Mouse (Mus musculus) ES-Bruce4 (cell line): Measurements from ENCODE around the gene Pagr1b. TPM values are rescaled to one million over a fixed set of nuclear protein-coding genes. Genes with fewer than 3 reads are reported as not detected.

Experiments
- H3K27ac ChIP-seq: 2 replicates; pipeline ENCODE4 v1.5.1; 2012; ENCODE audit warnings: low read length, inconsistent platforms; ENCODE audit not compliant: insufficient read depth
- H3K27me3 ChIP-seq: 2 replicates; pipeline ENCODE4 v1.6.1; 2012; ENCODE audit warnings: mild to moderate bottlenecking, low read length, inconsistent platforms; ENCODE audit not compliant: control insufficient read depth, poor library complexity, insufficient read depth, severe bottlenecking
- H3K36me3 ChIP-seq: 2 replicates; pipeline ENCODE4 v1.6.1; 2012; ENCODE audit warnings: inconsistent platforms, mild to moderate bottlenecking, low read length, moderate library complexity; ENCODE audit not compliant: control insufficient read depth, poor library complexity, insufficient read depth, severe bottlenecking
- H3K4me1 ChIP-seq: one replicate; pipeline ENCODE4 v1.8.1; 2011; ENCODE audit warnings: low read length; ENCODE audit not compliant: control insufficient read depth, insufficient read depth
- H3K4me3 ChIP-seq: 2 replicates; pipeline ENCODE4 v1.5.1; 2011; ENCODE audit warnings: low read depth, mild to moderate bottlenecking, low read length
- H3K9ac ChIP-seq: 2 replicates; pipeline ENCODE4 v1.6.1; 2012; ENCODE audit warnings: low read depth, mild to moderate bottlenecking, inconsistent platforms; ENCODE audit not compliant: poor library complexity, severe bottlenecking
- H3K9me3 ChIP-seq: replicated peaks from 2 replicates; pipeline ENCODE4 v1.6.1; 2012; ENCODE audit warnings: mild to moderate bottlenecking, low read length, inconsistent platforms; ENCODE audit not compliant: control insufficient read depth, poor library complexity, insufficient read depth, severe bottlenecking
- CTCF ChIP-seq: IDR thresholded peaks from one replicate; pipeline ENCODE4 v1.8.1; 2011; ENCODE audit warnings: low read depth, low read length
- EP300 ChIP-seq: IDR thresholded peaks from 2 replicates; pipeline ENCODE4 v1.6.1; 2011; ENCODE audit warnings: low read depth, low read length; ENCODE audit not compliant: insufficient read depth
- POLR2A ChIP-seq: IDR thresholded peaks from one replicate; pipeline ENCODE4 v1.8.1; 2011; ENCODE audit warnings: low read length; ENCODE audit not compliant: insufficient read depth
- polyA plus RNA-seq: library from polyadenylated mRNA; stranded (reverse); fragments of >200 nt; gene quantifications from 2 replicates; pipeline ENCODE4 v1.2.4, GENCODE M21; 2011; ENCODE audit warnings: low read depth; ENCODE audit not compliant: missing spikeins, insufficient read depth, insufficient read length

The Pagr1b gene
- polyA plus RNA-seq, 1 experiment: 26.6 TPM

GRCm38 (mm10) chr7:126981601-126982000, 34.7 kb downstream of the Pagr1b start:
- H3K9ac ChIP-seq: no peak overlapping the region
- no peaks in the 10 kb centered on the region for H3K4me1 ChIP-seq
- no peak for TF ChIP-seq CTCF
- H3K4me3 ChIP-seq: no peak overlapping the region
- H3K27ac ChIP-seq: no peak overlapping the region
- H3K36me3 ChIP-seq: peaks cover 14% of the 10 kb centered on the region; the same call in 1 of the 2 replicates
- H3K27me3 ChIP-seq: no peaks in the 10 kb centered on the region
- H3K9me3 ChIP-seq: no peaks in the 10 kb centered on the region

GRCm38 (mm10) chr7:126978841-126979240, 37.4 kb downstream of the Pagr1b start:
- no peak overlapping the region for H3K9ac ChIP-seq
- TF ChIP-seq POLR2A (no peak), EP300 (no peak), CTCF (no peak)
- H3K27ac ChIP-seq: no peak overlapping the region
- H3K9me3 ChIP-seq: no peaks in the 10 kb centered on the region
- no peaks in the 10 kb centered on the region for H3K4me1 ChIP-seq
- no peak overlapping the region for H3K4me3 ChIP-seq
- peaks cover 14% of the 10 kb centered on the region; the same call in 1 of the 2 replicates for H3K36me3 ChIP-seq
- H3K27me3 ChIP-seq: no peaks in the 10 kb centered on the region

GRCm38 (mm10) chr7:126976878-126977459, 39.3 kb downstream of the Pagr1b start:
- H3K36me3 ChIP-seq: peaks cover 14% of the 10 kb centered on the region; the same call in 1 of the 2 replicates
- H3K4me3 ChIP-seq: peak overlapping the region; percentile 92
- no peak overlapping the region; the same call in 1 of the 2 replicates for H3K27ac ChIP-seq
- peak overlapping the region; percentile 96 for H3K9ac ChIP-seq
- no peaks in the 10 kb centered on the region for H3K4me1 ChIP-seq
- H3K9me3 ChIP-seq: no peaks in the 10 kb centered on the region
- TF ChIP-seq CTCF (no peak), POLR2A (no peak), EP300 (no peak)
- H3K27me3 ChIP-seq: no peaks in the 10 kb centered on the region

GRCm38 (mm10) chr7:126975950-126976866, 40.1 kb downstream of the Pagr1b start, which contains the start of gene Cdiptos:
Gene Cdiptos, minus strand, starts transcription at chr7:126976098.
- TF ChIP-seq POLR2A: no peak
- peak; percentile 66; the same call in 1 of the 2 replicates for TF ChIP-seq EP300
- peak; percentile 88 for TF ChIP-seq CTCF
- Histone ChIP-seq H3K9ac (peak within 1 kb of the TSS; percentile 96), H3K36me3 (peaks cover 14% of the 10 kb centered on the region; the same call in 1 of the 2 replicates), H3K27ac (peak within 1 kb of the TSS; percentile 62), H3K4me3 (peak within 1 kb of the TSS; percentile 92), H3K9me3 (no peaks in the 10 kb centered on the region), H3K4me1 (no peaks in the 10 kb centered on the region), H3K27me3 (no peaks in the 10 kb centered on the region)

GRCm38 (mm10) chr7:126975893-126975949, 40.6 kb downstream of the Pagr1b start, which contains the start of gene Cdipt:
Gene Cdipt, plus strand, starts transcription at chr7:126975914.
- no peaks in the 10 kb centered on the region for H3K9me3 ChIP-seq
- H3K4me1 ChIP-seq: no peaks in the 10 kb centered on the region
- H3K27ac ChIP-seq: peak within 1 kb of the TSS; percentile 62
- H3K27me3 ChIP-seq: no peaks in the 10 kb centered on the region
- peaks cover 14% of the 10 kb centered on the region; the same call in 1 of the 2 replicates for H3K36me3 ChIP-seq
- H3K9ac ChIP-seq: peak within 1 kb of the TSS; percentile 96
- peak within 1 kb of the TSS; percentile 92 for H3K4me3 ChIP-seq
- TF ChIP-seq POLR2A: no peak
- TF ChIP-seq CTCF: no peak
- TF ChIP-seq EP300: no peak

- H3K4me1 ChIP-seq: no peaks in the 10 kb centered on the region
- H3K4me3 ChIP-seq: peak overlapping the region; percentile 41
- H3K27ac ChIP-seq: 0 out of 2 replicates have a peak overlapping the region, but pooled peaks have one; percentile 5
- H3K9ac ChIP-seq: peak overlapping the region; percentile 29
- H3K27me3 ChIP-seq: no peaks in the 10 kb centered on the region
- H3K9me3 ChIP-seq: no peaks in the 10 kb centered on the region
- H3K36me3 ChIP-seq: peaks cover 14% of the 10 kb centered on the region; the same call in 1 of the 2 replicates
- TF ChIP-seq CTCF (no peak), EP300 (no peak), POLR2A (no peak)
Observed at GRCm38 (mm10) chr7:126975493-126975892, 40.8 kb downstream of the Pagr1b start.
